Mouse (Mus musculus) brain, embryonic 18.5 days (tissue): ENCODE measurements around the gene Ppp1r12a.

ENCODE experiments used
- DNase-seq: peaks from one replicate; pipeline ENCODE4 v3.0.0-alpha.2; 2012; ENCODE audit warnings: low read depth, low spot score

Gene Ppp1r12a

DNA sequence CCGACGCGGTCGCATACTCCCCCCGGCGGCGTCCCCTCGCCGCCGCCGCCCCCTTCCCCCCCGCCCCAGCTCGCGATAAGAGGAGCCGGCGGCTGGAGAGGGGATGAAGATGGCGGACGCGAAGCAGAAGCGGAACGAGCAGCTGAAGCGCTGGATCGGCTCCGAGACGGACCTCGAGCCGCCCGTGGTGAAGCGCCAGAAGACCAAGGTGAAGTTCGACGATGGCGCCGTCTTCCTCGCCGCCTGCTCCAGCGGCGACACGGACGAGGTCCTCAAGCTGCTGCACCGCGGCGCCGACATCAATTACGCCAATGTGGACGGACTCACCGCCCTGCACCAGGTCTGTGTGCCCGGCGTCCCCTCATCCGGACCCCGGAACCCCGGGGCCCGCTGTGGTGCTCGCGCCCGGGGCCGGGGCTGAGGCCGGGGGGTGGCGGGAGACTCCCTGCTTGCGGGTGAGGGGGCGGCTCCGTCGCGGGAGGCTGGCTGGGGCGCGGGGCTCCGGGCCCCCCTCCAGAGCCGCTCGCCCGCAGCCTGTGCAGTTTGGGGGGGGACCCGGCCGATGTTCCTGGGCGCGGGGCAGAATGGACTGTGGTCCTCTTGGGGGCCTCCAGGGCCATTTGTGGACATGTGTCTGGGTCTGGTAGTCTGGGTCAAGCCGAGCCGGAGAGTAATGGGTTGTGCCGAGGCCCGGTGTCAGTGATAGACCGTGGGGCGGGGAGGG, 466 bp downstream of the Ppp1r12a start:
- no peak for DNase-seq

DNA sequence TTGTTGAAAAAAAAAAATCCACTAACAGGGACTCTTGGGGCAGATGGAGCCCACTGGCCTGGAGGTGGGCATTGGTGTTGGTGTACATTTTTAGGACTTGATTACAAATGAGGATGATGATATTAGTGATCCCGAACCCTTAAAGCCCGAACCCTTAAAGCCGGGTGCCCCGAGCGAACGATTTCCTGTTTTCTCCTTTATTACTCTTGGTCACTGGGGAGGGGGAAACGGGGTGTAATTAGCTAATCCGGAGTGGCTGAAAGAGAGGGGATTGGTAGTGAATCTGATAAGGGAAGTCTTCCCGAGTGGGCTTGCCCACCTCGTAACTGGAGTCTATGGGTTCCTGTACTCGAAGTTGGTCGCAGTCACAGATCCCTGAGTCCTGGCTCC, 1.0 kb downstream of the Ppp1r12a start:
- DNase-seq: no peak

DNA sequence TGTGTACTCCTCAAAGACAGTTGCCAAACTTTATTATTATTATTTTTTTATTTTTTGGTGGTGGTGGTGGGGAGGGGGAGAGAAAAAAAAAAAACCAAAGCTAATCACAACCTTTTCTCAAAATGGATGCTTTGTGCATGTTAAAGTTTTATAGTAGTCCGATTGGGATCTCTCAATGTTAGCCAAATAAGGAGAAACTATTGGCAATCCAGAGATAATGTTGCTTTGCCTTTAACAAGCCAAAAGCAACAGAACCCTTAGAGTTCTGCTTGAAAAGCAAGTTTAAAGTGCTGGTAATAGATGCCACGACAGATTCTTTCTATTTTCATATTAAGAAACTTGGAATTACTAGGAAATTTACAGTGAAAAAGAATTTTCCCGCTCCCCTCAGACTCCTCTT, 1.5 kb downstream of the Ppp1r12a start:
- DNase-seq: no peak

DNA sequence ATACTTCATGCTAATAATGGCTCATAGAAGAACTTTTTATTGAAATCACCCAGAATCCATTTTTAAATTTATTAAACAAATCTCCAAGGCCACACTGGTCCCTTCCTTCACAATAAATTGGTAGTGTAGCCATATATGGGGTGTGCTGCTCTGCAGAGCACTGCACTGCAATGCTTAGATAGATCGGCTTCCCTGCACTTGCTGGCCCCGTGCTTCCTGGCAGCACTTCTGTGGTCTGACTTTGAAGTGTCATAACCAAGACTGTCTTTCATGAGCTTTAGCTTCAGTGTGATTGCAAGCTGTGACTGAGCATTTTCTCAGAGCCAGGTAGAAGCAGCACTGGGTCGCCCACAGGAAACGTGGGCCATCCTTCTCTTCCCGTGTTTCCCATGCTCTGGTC, 5.8 kb downstream of the Ppp1r12a start:
- no peak for DNase-seq

DNA sequence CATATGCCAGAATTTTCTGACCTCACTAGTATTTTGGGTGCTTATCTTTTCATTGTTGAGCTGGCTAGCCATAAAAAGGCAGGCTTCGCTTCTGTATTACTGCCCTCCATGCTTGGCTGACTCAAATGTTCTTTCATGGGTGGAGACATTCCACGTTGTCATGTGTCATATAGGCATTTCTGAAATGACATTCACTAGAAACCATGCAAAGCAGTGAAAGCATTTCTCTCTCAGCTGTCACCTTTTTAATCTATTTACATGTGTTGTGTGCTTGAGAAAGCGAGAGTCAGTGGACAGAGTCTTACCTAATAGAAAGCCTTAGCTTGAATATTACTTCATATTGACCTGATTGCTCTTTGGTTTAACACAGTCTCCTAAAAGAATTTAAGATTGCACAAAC, 8.8 kb downstream of the Ppp1r12a start:
- no peak for DNase-seq

DNA sequence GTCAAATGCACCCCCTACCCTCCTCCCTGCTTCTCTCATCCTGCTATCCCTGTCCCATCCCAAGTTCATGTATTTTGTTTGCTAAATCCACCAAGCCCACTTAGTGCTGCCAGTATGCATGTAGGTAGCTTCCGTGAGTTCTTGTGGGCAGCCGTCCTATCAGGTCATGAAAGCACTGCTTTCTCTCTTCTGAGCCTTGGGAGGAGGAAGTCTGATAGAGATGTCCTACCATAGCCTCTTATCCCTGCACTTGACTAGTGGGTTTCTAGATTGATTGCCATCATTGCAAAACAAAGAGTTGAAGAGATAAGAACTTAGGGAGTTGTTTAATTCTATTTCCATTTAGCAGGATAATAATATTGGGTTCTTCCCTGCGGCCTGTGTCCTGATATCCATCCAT, 9.6 kb downstream of the Ppp1r12a start:
- DNase-seq: no peak

DNA sequence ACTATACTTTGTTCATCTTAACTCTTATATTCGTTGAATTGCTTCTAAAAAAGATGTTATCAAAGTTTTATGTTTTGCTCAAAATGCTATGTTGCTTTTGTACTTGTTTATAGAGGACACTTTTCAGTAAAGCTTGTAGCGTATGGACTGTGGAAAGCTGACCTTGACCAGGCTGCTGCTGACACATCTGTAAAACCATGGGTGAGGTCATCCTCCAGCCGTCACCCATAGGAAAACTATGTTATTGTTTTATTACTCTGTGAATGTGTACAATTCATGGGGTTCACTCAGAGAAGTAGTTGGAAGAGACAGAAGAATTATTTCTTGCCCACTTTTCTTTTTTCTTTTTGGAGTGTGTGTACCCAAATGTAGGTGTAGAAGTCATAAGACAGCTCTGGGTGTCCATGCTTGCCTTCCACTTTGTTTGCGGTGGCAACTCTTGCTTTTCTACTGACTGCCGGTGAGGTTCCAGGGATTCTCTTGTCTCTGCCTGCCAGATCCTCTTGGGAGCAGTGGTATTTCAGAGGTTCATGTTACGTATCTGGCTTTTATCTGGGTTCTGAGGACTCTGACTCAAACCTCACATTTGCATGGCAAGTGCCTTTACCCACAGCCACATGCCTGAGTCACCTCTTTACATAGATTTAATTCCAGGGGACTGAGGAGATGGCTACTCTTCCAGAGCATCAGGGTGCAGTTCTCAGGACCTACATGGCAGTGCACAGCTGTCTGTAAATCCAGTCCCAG, 11.0 kb downstream of the Ppp1r12a start:
- DNase-seq: no peak

DNA sequence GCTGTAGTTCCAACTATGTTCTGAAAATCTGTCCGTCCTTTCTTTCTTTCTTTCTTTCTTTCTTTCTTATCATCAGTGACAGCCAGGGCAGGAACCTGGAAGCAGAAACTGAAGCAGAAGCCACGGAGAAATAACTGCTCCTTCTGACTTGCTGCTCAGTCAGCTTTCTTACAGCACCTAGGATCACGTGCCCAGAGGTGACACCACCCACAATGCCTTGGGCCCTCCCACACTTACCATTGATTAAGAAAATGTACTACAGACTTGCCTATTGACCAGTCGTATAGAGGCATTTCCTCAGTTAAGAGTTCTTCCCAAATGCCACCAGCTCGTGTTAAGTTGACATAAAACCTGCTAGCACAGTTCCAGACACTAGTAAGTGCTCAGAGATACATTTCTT, 12.1 kb downstream of the Ppp1r12a start:
- no peak for DNase-seq

DNA sequence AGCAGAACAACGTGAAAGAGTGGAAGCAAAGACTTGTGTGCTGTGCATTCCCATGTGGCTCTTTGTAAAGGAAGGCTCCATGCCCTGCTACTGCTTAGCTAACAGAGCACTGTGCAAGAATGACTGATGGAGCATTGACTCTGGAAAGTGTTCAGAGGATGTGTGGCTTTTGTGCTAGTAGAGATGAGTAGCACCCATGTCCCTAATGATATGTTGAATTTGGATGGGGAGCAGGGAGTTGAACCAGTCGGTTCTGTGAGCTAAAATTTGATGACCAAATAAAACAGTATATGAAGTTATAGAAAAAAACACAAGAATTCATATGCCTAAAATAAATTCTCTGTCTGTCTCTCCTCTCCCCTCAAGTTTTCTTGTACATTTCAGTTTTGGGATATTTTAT, 13.9 kb downstream of the Ppp1r12a start:
- no peak for DNase-seq

DNA sequence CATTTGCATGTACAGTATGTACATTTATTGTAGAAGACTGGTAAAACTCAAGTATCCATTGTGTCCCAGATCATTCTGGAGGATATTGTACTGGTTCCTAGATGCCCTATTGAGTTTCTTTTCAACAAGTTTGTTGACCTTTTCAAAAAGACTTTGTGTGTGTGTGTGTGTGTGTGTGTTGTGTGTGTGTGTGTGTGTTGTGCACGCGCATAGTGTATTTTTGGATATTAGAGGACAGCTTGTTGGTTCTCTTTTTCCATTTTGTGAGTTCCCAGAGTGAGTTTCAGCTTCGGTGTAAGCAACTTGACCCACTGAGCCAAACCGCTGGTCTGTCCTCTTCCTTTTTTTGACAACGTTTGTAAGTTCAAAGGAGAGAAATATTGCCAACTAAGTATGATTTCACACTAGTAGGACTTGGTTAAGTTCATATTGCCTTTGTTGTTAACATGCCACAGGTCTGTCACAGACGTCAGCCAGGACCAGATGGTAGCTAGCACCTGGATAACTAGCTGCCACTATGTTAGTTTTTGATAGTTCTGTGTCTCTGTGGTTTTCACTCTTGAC, 16.4 kb downstream of the Ppp1r12a start:
- DNase-seq: no peak

DNA sequence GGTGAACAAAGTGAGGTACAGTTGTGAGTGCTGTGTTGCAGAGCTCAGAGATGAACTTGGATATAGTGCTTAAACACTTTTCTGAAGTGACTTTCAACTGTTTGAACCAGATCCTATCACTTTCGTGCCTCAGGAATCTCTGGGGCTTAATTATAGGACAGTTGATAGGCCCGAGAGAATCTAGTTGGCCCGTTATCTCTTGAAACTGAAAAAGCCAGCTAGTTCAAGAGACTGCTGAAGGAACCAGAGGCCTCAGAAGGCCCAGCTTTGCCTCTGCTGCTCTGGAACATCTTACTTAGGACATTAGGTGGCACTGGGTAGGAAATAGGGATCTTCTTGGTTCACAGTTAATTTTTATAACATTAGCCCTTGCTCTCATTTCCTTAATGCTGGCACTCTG, 17.4 kb downstream of the Ppp1r12a start:
- DNase-seq: no peak

DNA sequence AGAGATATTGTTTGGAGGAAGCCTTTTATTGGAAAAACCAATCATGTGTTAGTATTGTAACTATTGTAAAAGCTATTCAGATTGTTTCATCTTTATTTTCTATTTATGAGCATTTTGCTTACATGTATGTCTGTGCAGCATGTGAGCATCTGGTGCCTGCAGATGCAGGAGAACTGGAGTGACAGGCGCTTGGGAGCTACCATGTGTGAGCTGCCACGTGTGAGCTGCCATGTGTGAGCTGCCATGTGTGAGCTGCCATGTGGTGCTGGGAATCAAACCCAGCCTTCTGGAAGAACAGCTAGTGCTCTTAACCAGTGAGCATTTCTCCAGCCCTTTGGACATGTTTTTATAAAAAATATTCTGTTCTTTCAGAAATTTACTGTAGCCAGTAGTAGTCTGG, 18.3 kb downstream of the Ppp1r12a start:
- DNase-seq: no peak

DNA sequence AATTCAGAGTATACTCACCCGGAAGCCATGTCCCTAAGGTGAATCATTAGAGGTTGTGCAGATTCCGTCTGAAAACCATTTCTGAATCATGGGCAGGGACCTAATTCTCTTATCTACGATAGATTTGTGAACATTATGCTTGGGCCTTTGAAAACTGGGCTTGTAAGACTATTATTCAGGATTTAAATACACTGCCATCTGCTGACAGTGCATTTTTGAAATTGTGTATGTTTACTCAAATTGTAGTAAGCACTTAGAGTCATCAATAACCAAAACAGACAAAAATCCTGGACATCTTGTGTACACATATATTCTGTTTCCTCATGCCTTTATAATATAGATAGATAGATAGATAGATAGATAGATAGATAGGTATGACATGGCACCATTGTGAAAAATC, 19.9 kb downstream of the Ppp1r12a start:
- no peak for DNase-seq

DNA sequence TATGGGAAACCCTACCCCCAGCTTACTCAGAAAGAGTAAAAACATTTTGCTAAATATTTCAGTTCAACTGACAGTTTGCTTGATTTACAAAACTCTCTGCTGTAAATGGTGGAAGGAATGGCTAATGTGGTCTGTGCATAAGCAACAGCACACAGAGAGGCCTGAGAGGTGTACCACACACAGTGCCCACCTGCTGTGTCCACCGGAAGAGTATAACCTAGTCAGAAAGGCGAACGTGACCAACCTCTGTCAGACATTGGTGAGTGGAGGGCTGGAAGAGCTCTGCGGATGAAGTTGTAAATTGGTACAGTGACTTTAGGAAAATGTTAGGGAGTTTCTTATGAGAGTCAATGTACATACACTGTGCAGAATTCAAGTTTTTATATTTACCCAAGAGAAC, 20.4 kb downstream of the Ppp1r12a start:
- no peak for DNase-seq

DNA sequence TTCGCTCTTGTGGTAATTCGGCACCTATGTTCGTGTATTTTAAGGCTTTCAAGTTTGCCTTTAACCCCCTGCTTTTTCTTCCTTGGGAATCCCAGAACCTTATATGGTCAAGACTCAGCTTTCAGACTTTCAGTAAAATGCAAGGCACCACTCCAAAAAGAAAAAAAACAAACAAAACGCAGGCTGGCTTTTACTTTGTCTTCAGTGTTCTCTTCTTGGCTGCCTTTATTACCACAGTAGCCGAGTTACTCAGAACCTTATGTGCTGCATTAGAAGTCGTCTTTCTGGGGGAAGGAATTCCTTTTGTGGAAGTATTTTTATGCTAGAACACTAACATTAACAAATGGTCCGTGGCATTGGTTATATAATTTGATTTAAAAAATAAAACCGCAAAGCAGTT, 22.8 kb downstream of the Ppp1r12a start:
- no peak for DNase-seq

DNA sequence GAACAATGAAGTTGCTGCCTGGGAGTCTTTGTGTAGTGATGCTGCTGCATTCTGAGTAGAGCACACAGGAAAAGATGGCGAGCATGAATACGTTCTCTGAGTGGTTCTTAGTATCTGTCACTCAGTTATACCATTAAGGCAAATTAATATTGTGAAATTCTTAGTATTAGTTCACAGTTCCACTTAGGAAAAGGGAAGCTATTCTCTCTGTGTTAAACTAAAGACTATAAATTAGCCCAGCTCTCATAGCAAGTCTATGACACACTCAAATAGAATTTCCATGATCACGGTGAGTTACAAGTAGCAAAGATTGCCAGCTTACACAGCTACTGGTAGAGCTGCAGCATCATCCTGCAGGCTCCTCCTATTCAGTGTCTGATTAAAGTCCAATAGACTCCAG, 23.3 kb downstream of the Ppp1r12a start:
- no peak for DNase-seq

DNA sequence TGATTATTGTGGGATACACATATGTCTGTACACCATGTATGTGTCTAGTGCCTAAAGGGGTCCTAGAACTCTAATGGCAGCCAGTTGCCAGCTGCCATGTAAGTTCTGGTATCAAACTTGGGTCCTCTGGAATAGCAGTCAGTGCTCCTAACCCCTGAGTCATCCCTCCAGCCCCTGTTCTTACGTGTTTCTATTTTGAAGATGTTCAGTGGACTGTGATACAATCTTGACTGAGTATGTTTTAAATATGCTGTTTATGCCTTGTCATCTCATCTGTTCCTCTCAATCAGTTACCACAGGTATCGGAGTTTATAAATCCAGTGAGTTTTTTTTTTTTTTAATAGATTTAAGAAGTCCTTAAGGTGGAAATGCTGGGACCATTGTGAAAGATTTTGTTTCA, 27.3 kb downstream of the Ppp1r12a start:
- no peak for DNase-seq

DNA sequence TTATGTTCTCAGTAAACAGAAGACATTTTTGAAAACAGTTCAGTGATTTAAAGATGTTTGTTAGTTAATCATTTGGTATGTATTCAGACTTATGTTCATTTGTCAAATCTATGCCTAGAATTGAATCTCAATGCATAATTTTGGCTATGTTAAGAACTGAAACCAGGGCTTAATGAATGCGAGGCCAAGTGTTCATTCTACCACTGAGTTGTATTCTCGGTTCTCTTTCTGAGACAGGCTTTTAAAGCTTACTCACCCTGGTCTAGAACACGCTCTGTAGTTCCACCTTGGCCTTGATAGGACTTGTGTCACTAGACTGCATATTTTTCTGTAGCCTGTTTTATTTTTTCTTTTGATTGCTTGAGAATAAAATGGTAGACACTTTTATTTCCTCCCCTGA, 28.0 kb downstream of the Ppp1r12a start:
- no peak for DNase-seq

DNA sequence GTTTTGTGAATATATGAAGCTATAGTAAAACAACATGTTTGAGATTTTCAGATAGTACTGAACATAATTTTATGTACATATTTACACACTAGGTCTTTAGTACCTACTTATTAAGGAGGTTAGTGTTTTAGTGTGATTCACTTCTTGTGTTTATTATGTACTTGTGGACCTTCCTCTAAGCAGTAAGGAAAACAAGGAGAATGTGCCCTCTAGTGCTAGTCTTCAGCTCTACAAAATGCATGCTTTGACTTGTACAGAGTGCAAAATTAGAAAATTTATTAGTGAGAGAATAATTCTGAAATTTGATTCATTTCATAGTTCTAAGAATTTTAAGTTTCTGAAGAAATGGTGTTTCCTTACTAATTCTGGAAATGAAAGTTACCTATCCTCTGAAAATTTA, 28.6 kb downstream of the Ppp1r12a start:
- DNase-seq: no peak

DNA sequence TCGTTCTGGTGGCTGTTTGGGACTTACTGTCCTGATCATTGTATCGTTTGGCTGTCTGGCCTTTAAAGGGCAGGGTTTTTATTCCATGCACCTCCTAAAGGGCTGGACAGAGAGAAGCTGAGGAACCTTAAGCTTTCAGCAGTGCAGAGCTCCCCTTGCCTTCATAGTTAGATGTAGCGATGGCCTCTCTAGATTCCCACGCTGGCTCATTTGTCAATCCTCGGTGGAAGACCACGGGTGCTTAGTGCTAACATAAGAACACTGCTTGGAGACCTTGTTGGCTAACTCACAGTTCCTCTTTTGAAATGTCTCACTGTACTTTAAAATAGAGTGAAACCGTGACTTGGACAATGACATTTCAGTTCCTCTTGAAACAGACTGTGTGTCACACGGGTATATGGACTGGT, 29.4 kb downstream of the Ppp1r12a start:
- DNase-seq: no peak

DNA sequence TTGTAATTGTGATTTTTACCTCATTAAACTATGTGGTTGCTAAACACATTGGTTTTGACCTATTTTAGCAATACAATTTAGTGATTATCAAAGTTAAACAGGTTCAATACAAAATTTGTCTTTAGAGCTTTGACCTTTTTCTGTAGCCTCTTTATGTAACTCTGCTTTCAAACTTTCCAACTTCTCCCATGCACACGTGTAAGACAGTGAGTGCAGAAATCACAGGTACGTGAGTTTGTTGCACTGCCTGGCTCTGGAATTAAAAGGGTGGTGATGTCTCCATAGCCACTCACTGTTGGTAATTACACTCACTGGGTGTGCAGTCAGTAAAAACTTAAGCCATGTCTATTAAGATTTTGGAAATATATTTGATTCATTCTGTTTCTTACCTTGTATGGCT, 30.3 kb downstream of the Ppp1r12a start:
- DNase-seq: no peak

DNA sequence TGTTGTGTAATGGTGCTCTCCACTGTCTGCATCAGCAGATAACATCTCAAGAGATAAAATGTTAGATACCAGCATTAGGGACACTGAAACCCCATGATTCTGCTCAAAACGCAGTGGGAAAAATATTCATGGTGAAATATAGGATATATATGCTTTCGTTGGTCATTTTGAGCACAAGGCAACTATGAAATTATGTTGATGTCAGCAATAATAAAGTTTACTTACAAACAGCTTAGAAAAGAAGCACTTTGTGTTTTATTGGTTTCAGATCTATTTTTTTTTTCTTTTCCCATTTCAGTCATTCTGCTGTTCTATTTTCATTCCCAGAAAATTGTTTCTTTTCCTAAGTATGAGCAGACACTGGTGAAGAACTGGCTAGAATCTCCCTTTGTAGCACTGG, 34.1 kb downstream of the Ppp1r12a start:
- no peak for DNase-seq

DNA sequence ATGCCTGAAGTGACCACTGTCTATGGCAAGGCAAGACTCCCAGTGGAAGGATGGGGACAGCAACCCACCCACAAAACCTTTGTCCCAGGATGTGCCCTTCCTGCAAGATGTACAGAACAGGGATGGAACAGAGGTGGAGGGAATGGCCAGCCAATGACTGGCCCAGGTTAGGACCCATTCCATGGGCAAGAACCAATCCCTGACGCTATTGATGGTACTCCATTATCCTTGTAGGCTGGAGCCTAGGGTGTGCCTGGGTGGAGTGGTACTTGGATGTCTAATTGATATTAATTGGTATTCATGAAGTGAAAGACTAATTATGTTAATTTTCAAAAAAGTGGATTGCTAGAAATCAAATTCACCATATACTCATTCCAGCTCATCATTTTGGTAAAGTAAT, 35.5 kb downstream of the Ppp1r12a start:
- no peak for DNase-seq
